Mouse (Mus musculus) stomach, embryonic 15.5 days (tissue): ENCODE measurements around the gene Nkx1-2. TPM values are rescaled to one million over a fixed set of nuclear protein-coding genes. Genes with fewer than 3 reads are reported as not detected.

Experiments
- ATAC-seq: fragments of 200-750 bp; cut with Nextera tagmentation; 2 replicates; pipeline ENCODE4 v1.8.0; 2017; ENCODE audit warnings: low read depth, moderate number of reproducible peaks, moderate TSS enrichment; ENCODE audit not compliant: insufficient read depth, low FRiP score
- H3K27ac ChIP-seq: fragments of 300-500 bp; sonication (generic); 2 replicates; pipeline ENCODE4 v1.5.1; 2015; ENCODE audit warnings: mild to moderate bottlenecking, inconsistent platforms
- H3K27me3 ChIP-seq: fragments of 300-500 bp; sonication (generic); replicated peaks from 2 replicates; pipeline ENCODE4 v1.6.1; 2015; ENCODE audit warnings: inconsistent platforms
- H3K36me3 ChIP-seq: fragments of 300-500 bp; sonication (generic); 2 replicates; pipeline ENCODE4 v1.6.1; 2015; ENCODE audit warnings: inconsistent platforms
- H3K4me1 ChIP-seq: fragments of 300-500 bp; sonication (generic); 2 replicates; pipeline ENCODE4 v1.6.1; 2015; ENCODE audit warnings: inconsistent platforms
- H3K4me2 ChIP-seq: fragments of 300-500 bp; sonication (generic); 2 replicates; pipeline ENCODE4 v1.6.1; 2015; ENCODE audit warnings: mild to moderate bottlenecking, inconsistent platforms
- H3K4me3 ChIP-seq: fragments of 300-500 bp; sonication (generic); replicated peaks from 2 replicates; pipeline ENCODE4 v1.5.1; 2015; ENCODE audit warnings: inconsistent platforms
- H3K9ac ChIP-seq: fragments of 300-500 bp; sonication (generic); 2 replicates; pipeline ENCODE4 v1.6.1; 2015; ENCODE audit warnings: inconsistent platforms
- H3K9me3 ChIP-seq: fragments of 300-500 bp; sonication (generic); 2 replicates; pipeline ENCODE4 v1.6.1; 2016; ENCODE audit warnings: inconsistent platforms
- WGBS: fragments of 180-500 bp; shearing (Covaris S2); methylation state at CpG from one replicate; pipeline ENCODE4 v1.1.7; 2015; 5-methylcytosine and 5-hydroxymethylcytosine counted together
- polyA plus RNA-seq: library from polyadenylated mRNA; unstranded; fragments of >200 nt; fragmentation: Nextera tagmentation; extraction: Ambion mirVana; gene quantifications from 2 replicates; pipeline ENCODE4 v1.2.1, GENCODE M21; 2015

Gene Nkx1-2
- polyA plus RNA-seq, 1 experiment from 2014 or later: 0.12 TPM

DNA sequence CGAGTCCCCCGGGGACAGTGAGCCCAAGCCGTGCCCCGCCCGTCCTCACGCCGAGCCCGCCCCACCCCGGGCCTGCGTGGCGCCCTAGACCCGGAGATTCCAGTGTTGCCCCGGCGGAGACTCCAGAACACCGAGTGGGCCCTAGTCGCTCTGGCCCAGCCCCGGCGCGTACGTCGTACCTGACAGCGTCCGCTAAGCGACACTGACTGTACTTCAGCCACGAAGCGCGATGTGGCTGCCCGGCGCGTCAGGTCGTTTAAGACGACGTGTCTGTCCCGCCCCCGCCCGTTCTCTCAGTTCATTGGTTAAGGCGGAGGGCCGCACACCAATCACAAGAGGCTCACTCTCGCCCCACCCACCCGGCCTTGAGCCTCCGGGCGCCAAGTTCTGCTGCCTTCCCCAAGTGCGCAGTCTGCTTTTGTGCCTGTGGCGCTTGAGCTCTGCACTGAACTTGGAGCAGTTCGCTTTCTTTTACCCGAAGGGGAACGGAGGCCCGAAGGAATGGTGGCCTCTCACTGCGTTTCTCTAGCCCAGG lies 23.3 kb downstream of the Nkx1-2 start, which contains the start of gene Oat:
Gene Oat (minus strand): TSS at position 283 of the 535 bp plus-strand sequence.
- Histone ChIP-seq H3K27ac (peak within 1 kb of the TSS; percentile 97), H3K4me2 (peak within 1 kb of the TSS; percentile 78), H3K36me3 (no peaks in the 10 kb centered on the region), H3K9me3 (no peaks in the 10 kb centered on the region), H3K4me1 (peaks cover 18% of the 10 kb centered on the region), H3K9ac (peak within 1 kb of the TSS; percentile 70), H3K4me3 (peak within 1 kb of the TSS; percentile 70), H3K27me3 (no peaks in the 10 kb centered on the region)
- ATAC-seq: peak; percentile 95
- under 1% methylated on average over 49 of the region's 49 CpGs for WGBS

DNA sequence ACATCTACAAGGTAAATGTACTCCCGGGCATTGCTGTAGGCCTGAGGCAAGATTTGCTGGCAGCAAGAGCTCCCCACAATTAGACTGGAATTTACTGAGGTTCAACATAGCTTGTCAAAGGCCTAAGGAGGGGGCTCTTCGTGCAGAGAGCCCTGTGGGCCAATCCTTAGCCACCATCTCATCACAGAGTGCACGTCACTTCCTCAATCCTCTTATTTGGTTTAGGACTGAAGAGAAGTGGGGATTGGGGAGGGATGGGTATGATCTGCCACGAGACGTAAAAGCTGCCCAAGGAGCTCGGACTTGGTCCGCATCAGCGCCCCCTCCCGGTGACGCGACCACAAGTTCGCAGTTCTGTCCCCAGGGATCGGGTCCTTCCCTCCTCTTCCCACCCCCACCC lies 23.8 kb downstream of the Nkx1-2 start:
- peak overlapping the region; percentile 97 for H3K27ac ChIP-seq
- peaks cover 18% of the 10 kb centered on the region for H3K4me1 ChIP-seq
- peak overlapping the region; percentile 70 for H3K9ac ChIP-seq
- H3K36me3 ChIP-seq: no peaks in the 10 kb centered on the region
- H3K27me3 ChIP-seq: no peaks in the 10 kb centered on the region
- under 1% methylated on average over 13 of the region's 13 CpGs for WGBS
- peak overlapping the region; percentile 78 for H3K4me2 ChIP-seq
- no peaks in the 10 kb centered on the region for H3K9me3 ChIP-seq
- H3K4me3 ChIP-seq: peak overlapping the region; percentile 70
- ATAC-seq: peak; percentile 82

DNA sequence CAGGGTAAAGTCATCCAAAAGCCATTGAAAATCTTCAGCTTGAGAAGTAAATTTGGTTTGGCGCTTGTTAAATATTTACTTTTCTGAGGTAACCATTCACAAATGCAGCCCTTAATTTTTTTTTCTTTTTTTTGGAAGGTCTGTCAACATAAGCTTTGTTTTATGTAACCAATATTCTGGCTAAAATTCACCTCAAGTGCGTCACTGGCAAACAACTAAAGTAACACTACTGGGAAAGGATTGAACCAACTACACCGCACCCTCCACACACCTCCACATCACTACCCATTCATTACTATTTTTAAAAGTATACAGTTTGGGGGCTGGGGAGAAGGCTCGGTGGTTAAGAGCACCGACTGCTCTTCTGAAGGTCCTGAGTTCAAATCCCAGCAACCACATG lies 24.8 kb downstream of the Nkx1-2 start:
- H3K4me1 ChIP-seq: peaks cover 28% of the 10 kb centered on the region
- no peaks in the 10 kb centered on the region for H3K36me3 ChIP-seq
- no peaks in the 10 kb centered on the region for H3K9me3 ChIP-seq
- H3K9ac ChIP-seq: no peak overlapping the region
- H3K4me2 ChIP-seq: peak overlapping the region; percentile 24; the same call in 1 of the 2 replicates
- 46% methylated on average over 5 of the region's 5 CpGs for WGBS
- ATAC-seq: no peak
- H3K27me3 ChIP-seq: no peaks in the 10 kb centered on the region
- peak overlapping the region; percentile 12 for H3K4me3 ChIP-seq
- no peak overlapping the region; the same call in 1 of the 2 replicates for H3K27ac ChIP-seq

DNA sequence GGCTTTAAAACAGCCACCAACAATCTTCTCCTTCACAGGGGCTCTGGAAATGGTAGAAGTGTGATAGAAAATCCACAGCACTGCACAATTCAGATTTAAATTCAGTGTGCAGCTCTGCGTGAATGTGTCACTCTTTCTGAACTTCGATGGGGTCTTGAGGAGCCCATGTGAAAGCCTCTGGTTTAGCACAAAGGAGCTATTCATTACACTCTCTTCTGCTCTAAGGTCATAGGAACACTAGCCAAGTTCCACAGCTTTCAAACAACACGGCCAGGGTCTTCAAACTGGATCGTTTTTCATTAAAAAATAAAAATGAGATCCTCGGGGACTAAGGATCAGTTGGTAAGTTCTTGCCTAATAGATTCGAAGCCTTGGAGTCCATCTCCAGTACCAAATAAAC lies 26.2 kb downstream of the Nkx1-2 start:
- Histone ChIP-seq H3K4me1 (peaks cover 30% of the 10 kb centered on the region), H3K9ac (no peak overlapping the region), H3K36me3 (peaks cover 11% of the 10 kb centered on the region; the same call in 1 of the 2 replicates), H3K4me2 (no peak overlapping the region), H3K9me3 (no peaks in the 10 kb centered on the region), H3K4me3 (no peak overlapping the region), H3K27me3 (no peaks in the 10 kb centered on the region), H3K27ac (no peak overlapping the region)
- 67% methylated on average over 6 of the region's 6 CpGs for WGBS
- no peak for ATAC-seq

DNA sequence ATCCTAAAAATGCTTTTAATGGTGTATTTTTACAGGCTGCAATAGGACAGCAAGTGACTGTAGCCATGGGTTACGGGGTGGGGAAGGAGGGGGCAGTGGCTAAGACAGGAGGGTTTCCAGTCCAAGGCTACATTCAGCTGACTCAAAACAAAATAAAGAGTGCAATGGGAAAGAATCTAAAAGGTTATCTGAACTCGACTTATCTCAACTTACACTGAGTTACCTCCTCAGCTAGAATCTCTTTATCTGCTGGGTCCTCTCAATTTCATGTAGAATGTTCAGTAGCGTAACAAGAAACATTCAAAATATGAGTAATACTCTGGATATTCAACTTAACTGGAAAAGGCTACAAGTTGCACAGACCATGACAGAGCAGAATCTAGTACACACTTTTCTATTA lies 26.7 kb downstream of the Nkx1-2 start:
- ATAC-seq: no peak
- no peaks in the 10 kb centered on the region for H3K9me3 ChIP-seq
- peaks cover 30% of the 10 kb centered on the region for H3K4me1 ChIP-seq
- H3K27ac ChIP-seq: no peak overlapping the region
- no peak overlapping the region for H3K4me3 ChIP-seq
- WGBS: 65% methylated on average over 3 of the region's 3 CpGs
- no peak overlapping the region for H3K4me2 ChIP-seq
- H3K27me3 ChIP-seq: no peaks in the 10 kb centered on the region
- peaks cover 11% of the 10 kb centered on the region; the same call in 1 of the 2 replicates for H3K36me3 ChIP-seq
- no peak overlapping the region for H3K9ac ChIP-seq

DNA sequence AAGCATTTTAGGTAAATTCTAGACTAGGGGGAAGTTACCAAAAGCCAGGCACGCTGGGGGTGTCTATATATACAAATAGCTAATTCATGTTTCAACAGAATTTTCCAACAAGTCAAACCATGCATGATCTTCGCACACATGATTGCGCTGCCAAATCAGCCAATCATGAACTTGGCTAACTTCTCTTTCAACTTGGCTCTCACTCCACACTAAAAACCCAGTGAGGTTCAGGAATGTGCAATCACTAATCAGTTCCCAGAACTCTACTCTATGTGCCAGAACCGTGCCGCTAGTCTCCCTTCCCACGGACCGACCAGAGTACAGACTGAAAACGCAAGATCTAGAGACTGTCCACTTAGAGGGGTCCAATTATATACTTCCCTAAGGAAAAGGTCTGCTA lies 28.0 kb downstream of the Nkx1-2 start:
- ATAC-seq: no peak
- H3K4me2 ChIP-seq: peak overlapping the region; percentile 19; the same call in 1 of the 2 replicates

DNA sequence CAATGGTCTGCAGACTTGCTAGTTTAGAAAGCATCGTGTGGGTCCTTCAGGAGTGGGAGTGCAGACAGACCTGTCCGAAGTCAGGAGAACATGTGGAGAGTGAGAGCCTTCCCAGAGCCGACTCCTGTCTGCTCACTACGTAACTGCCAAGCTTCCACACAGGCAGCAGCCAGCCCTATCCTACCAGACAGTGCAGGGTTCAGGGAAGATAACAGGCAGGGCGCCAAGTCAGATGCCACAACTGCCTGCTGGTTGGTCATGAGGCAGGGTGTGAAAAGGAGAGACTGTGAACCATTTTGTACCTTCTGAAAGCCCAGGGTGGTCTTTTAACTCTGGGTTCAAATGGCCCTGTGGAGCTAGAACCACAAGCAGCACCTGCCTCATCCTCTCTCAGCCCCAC lies 29.4 kb downstream of the Nkx1-2 start:
- Histone ChIP-seq H3K9ac (no peak overlapping the region), H3K27ac (no peak overlapping the region), H3K9me3 (no peaks in the 10 kb centered on the region), H3K27me3 (no peaks in the 10 kb centered on the region), H3K4me1 (peaks cover 23% of the 10 kb centered on the region), H3K36me3 (peaks cover 11% of the 10 kb centered on the region), H3K4me3 (no peak overlapping the region), H3K4me2 (no peak overlapping the region)
- no peak; the same call in 1 of the 2 replicates for ATAC-seq
- 73% methylated on average over 5 of the region's 5 CpGs for WGBS

More for the DNA sequence above, 28.0 kb downstream of the Nkx1-2 start:
- WGBS: 68% methylated on average over 8 of the region's 8 CpGs
- no peak overlapping the region for H3K4me3 ChIP-seq
- no peaks in the 10 kb centered on the region for H3K9me3 ChIP-seq
- H3K9ac ChIP-seq: no peak overlapping the region
- peaks cover 11% of the 10 kb centered on the region; the same call in 1 of the 2 replicates for H3K36me3 ChIP-seq
- H3K27ac ChIP-seq: peak overlapping the region; percentile 21; the same call in 1 of the 2 replicates
- no peaks in the 10 kb centered on the region for H3K27me3 ChIP-seq
- peaks cover 28% of the 10 kb centered on the region for H3K4me1 ChIP-seq

DNA sequence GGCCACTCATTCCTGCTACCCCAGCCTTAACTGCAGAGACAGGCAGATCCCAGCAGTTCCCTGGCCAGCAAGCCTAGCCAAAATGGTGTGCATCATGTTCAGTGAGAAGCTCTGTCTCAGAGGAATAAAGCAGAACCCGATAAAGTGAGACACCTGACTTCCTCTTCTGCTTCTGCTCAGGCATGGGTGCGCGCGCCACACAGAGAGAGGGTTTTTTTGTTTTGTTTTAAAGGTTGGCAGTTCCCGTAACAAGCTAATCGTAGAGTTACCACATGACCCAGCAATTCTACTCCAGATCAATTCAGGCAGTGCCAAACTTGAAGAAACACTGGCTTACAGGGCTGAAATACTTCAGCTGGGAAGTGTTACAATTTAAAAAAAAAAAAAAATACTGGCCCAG lies 30.6 kb downstream of the Nkx1-2 start:
- WGBS: 92% methylated on average over 6 of the region's 6 CpGs
- Histone ChIP-seq H3K36me3 (peaks cover 18% of the 10 kb centered on the region), H3K4me1 (peaks cover 20% of the 10 kb centered on the region), H3K9me3 (no peaks in the 10 kb centered on the region), H3K4me3 (no peak overlapping the region), H3K9ac (no peak overlapping the region), H3K27me3 (no peaks in the 10 kb centered on the region), H3K27ac (no peak overlapping the region), H3K4me2 (no peak overlapping the region)
- no peak for ATAC-seq

DNA sequence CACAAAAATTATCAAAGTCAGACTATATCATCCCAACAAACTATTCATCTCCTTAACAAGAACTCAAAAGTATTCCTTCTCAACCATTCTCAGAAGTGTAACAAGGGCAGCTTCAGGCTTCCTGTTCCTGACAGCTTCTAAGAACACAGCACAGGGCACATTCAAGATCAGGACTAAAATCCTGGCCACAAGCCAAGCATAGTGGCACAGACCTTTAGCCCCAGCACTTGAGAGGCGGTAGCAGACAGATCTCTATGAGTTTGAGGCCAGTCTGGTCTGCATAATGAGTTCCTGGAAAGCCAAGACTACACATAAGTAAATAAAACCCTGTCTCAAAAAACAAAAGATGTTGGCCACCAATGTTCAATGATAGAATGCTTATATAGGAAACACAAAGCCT lies 33.6 kb downstream of the Nkx1-2 start:
- H3K27me3 ChIP-seq: no peaks in the 10 kb centered on the region
- no peaks in the 10 kb centered on the region for H3K9me3 ChIP-seq
- H3K4me3 ChIP-seq: no peak overlapping the region
- H3K4me1 ChIP-seq: 0 out of 2 replicates have a peak, but pooled peaks cover 12% of the 10 kb centered on the region
- 57% methylated on average over 1 of the region's 1 CpGs for WGBS
- H3K4me2 ChIP-seq: no peak overlapping the region
- H3K27ac ChIP-seq: no peak overlapping the region
- peaks cover 36% of the 10 kb centered on the region for H3K36me3 ChIP-seq
- no peak for ATAC-seq
- H3K9ac ChIP-seq: no peak overlapping the region

DNA sequence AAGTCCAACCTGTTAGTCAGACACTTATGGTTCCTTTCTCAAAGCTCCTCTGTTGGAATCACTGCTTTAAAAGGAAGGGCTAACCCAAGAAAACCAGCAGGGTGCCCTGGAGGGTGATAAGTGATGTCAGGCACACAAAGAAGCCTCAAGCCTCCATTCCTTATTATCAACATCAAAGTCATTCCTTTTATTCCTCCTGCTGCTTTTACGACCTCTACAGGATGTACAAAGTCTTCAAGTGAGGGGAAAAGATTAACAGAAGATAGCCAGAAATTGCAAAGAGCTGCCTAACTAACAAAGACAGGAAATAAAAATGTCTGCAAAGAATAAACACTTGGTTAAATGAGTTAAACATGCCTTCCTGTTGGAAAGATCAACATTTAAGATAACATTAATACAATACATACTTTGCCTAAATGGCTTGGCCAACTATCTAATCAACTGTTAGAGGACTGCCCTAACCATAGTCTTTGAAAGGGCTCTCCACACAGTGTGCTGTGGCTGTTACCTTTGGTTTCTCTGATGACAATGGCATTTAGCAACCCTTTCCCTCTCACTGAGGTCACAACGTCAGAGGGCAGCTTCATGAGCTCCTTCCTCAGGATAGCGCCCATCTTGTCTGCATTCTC lies 40.2 kb downstream of the Nkx1-2 start:
- H3K9ac ChIP-seq: no peak overlapping the region
- no peak overlapping the region for H3K4me3 ChIP-seq
- no peaks in the 10 kb centered on the region for H3K9me3 ChIP-seq
- H3K4me2 ChIP-seq: no peak overlapping the region
- no peak overlapping the region for H3K27ac ChIP-seq
- no peaks in the 10 kb centered on the region for H3K4me1 ChIP-seq
- 40% methylated on average over 3 of the region's 3 CpGs for WGBS
- no peaks in the 10 kb centered on the region for H3K27me3 ChIP-seq
- no peak for ATAC-seq
- peaks cover 43% of the 10 kb centered on the region for H3K36me3 ChIP-seq

DNA sequence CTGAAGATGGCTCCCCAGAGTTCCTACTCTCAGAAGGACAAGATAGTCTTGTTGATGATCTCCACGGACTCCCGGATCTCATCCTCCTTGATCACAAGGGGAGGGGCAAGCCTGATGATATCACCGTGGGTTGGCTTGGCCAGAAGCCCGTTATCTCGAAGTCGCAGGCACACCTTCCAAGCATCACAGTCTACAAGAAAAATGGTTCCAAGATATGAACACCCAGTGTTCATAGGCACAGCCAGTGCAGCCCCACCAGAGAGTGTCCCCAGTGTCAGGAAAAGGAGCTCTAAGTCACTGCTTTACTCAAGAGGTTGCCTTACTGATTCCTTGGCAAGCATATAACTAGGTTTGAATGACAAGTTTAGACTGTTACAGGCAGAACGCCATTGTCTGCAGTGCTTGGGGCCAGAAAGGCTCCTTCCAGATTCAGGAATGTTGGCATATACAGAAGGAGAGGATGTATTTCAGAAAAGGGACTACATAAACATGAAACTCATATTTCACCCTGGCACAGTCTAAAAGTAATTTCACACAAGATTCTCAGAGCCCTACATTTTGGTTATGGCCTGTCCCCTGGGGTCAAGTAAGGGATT lies 41.2 kb downstream of the Nkx1-2 start:
- Histone ChIP-seq H3K9ac (no peak overlapping the region), H3K27ac (no peak overlapping the region), H3K4me3 (no peak overlapping the region), H3K4me1 (no peaks in the 10 kb centered on the region), H3K36me3 (peaks cover 35% of the 10 kb centered on the region), H3K27me3 (no peaks in the 10 kb centered on the region), H3K9me3 (no peaks in the 10 kb centered on the region), H3K4me2 (no peak overlapping the region)
- ATAC-seq: no peak
- WGBS: 77% methylated on average over 7 of the region's 7 CpGs

DNA sequence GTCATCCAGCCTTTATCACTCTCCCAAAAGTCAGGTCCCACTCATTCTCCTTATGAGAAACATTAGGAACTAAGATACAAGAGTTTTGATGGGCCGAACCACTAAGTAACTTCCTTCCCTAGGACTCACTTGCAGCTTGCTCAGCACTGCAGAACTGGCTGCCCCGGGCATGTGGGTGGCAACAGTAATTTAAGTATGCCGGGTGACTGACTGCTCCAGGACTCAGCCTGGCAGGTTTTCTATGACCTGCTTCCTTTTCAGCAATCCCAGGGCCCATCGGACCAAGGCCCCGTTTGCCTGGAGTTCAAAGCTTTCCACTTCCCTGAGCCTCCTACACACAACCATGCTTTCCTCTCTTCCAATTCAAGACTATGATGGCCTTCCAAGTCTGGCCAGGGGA lies 42.9 kb downstream of the Nkx1-2 start:
- 83% methylated on average over 5 of the region's 5 CpGs for WGBS
- H3K27ac ChIP-seq: no peak overlapping the region
- H3K4me2 ChIP-seq: no peak overlapping the region
- H3K9ac ChIP-seq: no peak overlapping the region
- peaks cover 24% of the 10 kb centered on the region for H3K36me3 ChIP-seq
- H3K27me3 ChIP-seq: no peaks in the 10 kb centered on the region
- no peaks in the 10 kb centered on the region for H3K4me1 ChIP-seq
- no peak for ATAC-seq
- H3K4me3 ChIP-seq: no peak overlapping the region
- H3K9me3 ChIP-seq: no peaks in the 10 kb centered on the region
